Mouse (Mus musculus) MEL (cell line): ENCODE data around the gene Commd7. TPM values are rescaled to one million over a fixed set of nuclear protein-coding genes. Genes with fewer than 3 reads are reported as not detected.

Source experiments
- DNase-seq: peaks from one replicate; pipeline ENCODE4 v3.0.0; 2011; ENCODE audit warnings: low read depth, low spot score
- H3K27ac ChIP-seq: 2 replicates; pipeline ENCODE4 v1.5.1; 2012; ENCODE audit warnings: low read depth, mild to moderate bottlenecking, control low read depth, low read length, moderate library complexity; ENCODE audit not compliant: control insufficient read depth
- H3K27me3 ChIP-seq, 2 experiments: fragments of 150-350 bp in 1 of 2; sonication (generic) in 1 of 2; 2 replicates each; pipeline ENCODE4 v1.6.1; 2012; ENCODE audit warnings: low read length in 2 of 2, mild to moderate bottlenecking in 2 of 2, improper control_type of control experiment in 1 of 2, moderate library complexity in 1 of 2; ENCODE audit not compliant: insufficient read depth in 2 of 2, control insufficient read depth in 1 of 2
- H3K36me3 ChIP-seq, 2 experiments: 2 replicates each; pipeline ENCODE4 v1.6.1; 2012 to 2014; ENCODE audit warnings: low read length in 2 of 2, improper control_type of control experiment in 1 of 2, inconsistent platforms in 1 of 2, mild to moderate bottlenecking in 1 of 2; ENCODE audit not compliant: insufficient read depth in 2 of 2, control insufficient read depth in 1 of 2
- H3K4me1 ChIP-seq, 2 experiments: fragments of 150-350 bp in 1 of 2; sonication (generic) in 1 of 2; 2 replicates each; pipeline ENCODE4 v1.6.1; 2012; ENCODE audit warnings: low read length in 2 of 2, improper control_type of control experiment in 1 of 2, mild to moderate bottlenecking in 1 of 2; ENCODE audit not compliant: insufficient read depth in 2 of 2, control insufficient read depth in 1 of 2
- H3K4me3 ChIP-seq, 2 experiments: fragments of 150-350 bp in 1 of 2; sonication (generic) in 1 of 2; 2 replicates each; pipeline ENCODE4 v1.5.1; 2012; ENCODE audit warnings: low read depth in 2 of 2, low read length in 2 of 2, mild to moderate bottlenecking in 2 of 2, moderate library complexity in 2 of 2, control low read depth in 1 of 2, improper control_type of control experiment in 1 of 2; ENCODE audit not compliant: control insufficient read depth in 1 of 2, insufficient read depth in 1 of 2
- H3K79me2 ChIP-seq: 2 replicates; pipeline ENCODE4 v1.6.1; 2012; ENCODE audit warnings: mild to moderate bottlenecking, low read length, moderate library complexity; ENCODE audit not compliant: control insufficient read depth, poor library complexity, insufficient read depth
- H3K9ac ChIP-seq: 2 replicates; pipeline ENCODE4 v1.6.1; 2012; ENCODE audit warnings: low read depth, mild to moderate bottlenecking, control low read depth, low read length, moderate library complexity; ENCODE audit not compliant: control insufficient read depth, poor library complexity, severe bottlenecking
- H3K9me3 ChIP-seq: fragments of 150-350 bp; sonication (generic); replicated peaks from 2 replicates; pipeline ENCODE4 v1.6.1; 2012; ENCODE audit warnings: mild to moderate bottlenecking, low read length, improper control_type of control experiment, moderate library complexity; ENCODE audit not compliant: insufficient read depth
- BHLHE40 ChIP-seq: IDR thresholded peaks from 2 replicates; pipeline ENCODE4 v1.6.1; 2012; ENCODE audit warnings: low read depth, mild to moderate bottlenecking, inconsistent platforms, low read length, improper control_type of control experiment, borderline replicate concordance
- CHD1 ChIP-seq: IDR thresholded peaks from 2 replicates; pipeline ENCODE4 v1.6.1; 2012; ENCODE audit warnings: low read depth, mild to moderate bottlenecking, inconsistent platforms, low read length, improper control_type of control experiment
- E2F4 ChIP-seq: IDR thresholded peaks from 2 replicates; pipeline ENCODE4 v1.6.1; 2011; ENCODE audit warnings: low read depth, low read length, improper control_type of control experiment, borderline replicate concordance
- ELF1 ChIP-seq: IDR thresholded peaks from 2 replicates; pipeline ENCODE4 v1.6.1; 2014; ENCODE audit warnings: low read depth, mild to moderate bottlenecking, inconsistent platforms, low read length, improper control_type of control experiment, moderate library complexity
- EP300 ChIP-seq, 2 experiments: IDR thresholded peaks; 2 replicates each; pipeline ENCODE4 v1.6.1; 2011; ENCODE audit warnings: improper control_type of control experiment in 2 of 2, low read length in 2 of 2, low read depth in 1 of 2, mild to moderate bottlenecking in 1 of 2
- ETS1 ChIP-seq: IDR thresholded peaks from 2 replicates; pipeline ENCODE4 v1.6.1; 2012; ENCODE audit warnings: low read depth, mild to moderate bottlenecking, inconsistent platforms, low read length, improper control_type of control experiment, moderate library complexity
- GABPA ChIP-seq: IDR thresholded peaks from 2 replicates; pipeline ENCODE4 v1.6.1; 2012; ENCODE audit warnings: low read depth, mild to moderate bottlenecking, inconsistent platforms, low read length, improper control_type of control experiment, moderate library complexity
- HCFC1 ChIP-seq: IDR thresholded peaks from 2 replicates; pipeline ENCODE4 v1.6.1; 2012; ENCODE audit warnings: low read depth, mild to moderate bottlenecking, inconsistent platforms, low read length, improper control_type of control experiment, moderate library complexity
- JUND ChIP-seq: IDR thresholded peaks from 2 replicates; pipeline ENCODE4 v1.6.1; 2011; ENCODE audit warnings: low read depth, mild to moderate bottlenecking, improper control_type of control experiment, low read length
- MAFK ChIP-seq: IDR thresholded peaks from 2 replicates; pipeline ENCODE4 v1.6.1; 2011; ENCODE audit warnings: low read depth, mild to moderate bottlenecking, low read length, improper control_type of control experiment, borderline replicate concordance
- MAZ ChIP-seq: IDR thresholded peaks from 2 replicates; pipeline ENCODE4 v1.6.1; 2012; ENCODE audit warnings: low read depth, mild to moderate bottlenecking, inconsistent platforms, low read length, improper control_type of control experiment
- MEF2A ChIP-seq: IDR thresholded peaks from 2 replicates; pipeline ENCODE4 v1.6.1; 2014; ENCODE audit warnings: low read depth, mild to moderate bottlenecking, inconsistent platforms, low read length, improper control_type of control experiment; ENCODE audit not compliant: poor library complexity, insufficient replicate concordance, severe bottlenecking; ENCODE audit errors: extremely low read depth
- MXI1 ChIP-seq: IDR thresholded peaks from 2 replicates; pipeline ENCODE4 v1.6.1; 2011; ENCODE audit warnings: mild to moderate bottlenecking, low read depth, low read length, improper control_type of control experiment
- MYB ChIP-seq: IDR thresholded peaks from 2 replicates; pipeline ENCODE4 v1.6.1; 2011; ENCODE audit warnings: mild to moderate bottlenecking, low read depth, low read length, improper control_type of control experiment
- MYC ChIP-seq: IDR thresholded peaks from 2 replicates; pipeline ENCODE4 v1.6.1; 2011; ENCODE audit warnings: low read depth, mild to moderate bottlenecking, low read length, improper control_type of control experiment, moderate library complexity
- NRF1 ChIP-seq: IDR thresholded peaks from 2 replicates; pipeline ENCODE4 v1.6.1; 2014; ENCODE audit warnings: low read depth, mild to moderate bottlenecking, inconsistent platforms, low read length, improper control_type of control experiment, moderate library complexity; ENCODE audit not compliant: poor library complexity, insufficient read depth, severe bottlenecking
- POLR2A ChIP-seq, 2 experiments: IDR thresholded peaks; 2 replicates each; pipeline ENCODE4 v1.6.1; 2011 to 2012; ENCODE audit warnings: low read length in 2 of 2, mild to moderate bottlenecking in 2 of 2, control low read depth in 1 of 2, improper control_type of control experiment in 1 of 2, low read depth in 1 of 2, moderate library complexity in 1 of 2; ENCODE audit not compliant: control insufficient read depth in 1 of 2, insufficient read depth in 1 of 2, poor library complexity in 1 of 2
- POLR2AphosphoS5 ChIP-seq: IDR thresholded peaks from 2 replicates; pipeline ENCODE4 v1.6.1; 2012; ENCODE audit warnings: low read depth, borderline replicate concordance, mild to moderate bottlenecking, inconsistent platforms, low read length, moderate library complexity, mixed read lengths
- SMC3 ChIP-seq: IDR thresholded peaks from 2 replicates; pipeline ENCODE4 v1.6.1; 2011; ENCODE audit warnings: low read depth, low read length, improper control_type of control experiment
- TAL1 ChIP-seq: IDR thresholded peaks from 2 replicates; pipeline ENCODE4 v1.6.1; 2012; ENCODE audit warnings: mild to moderate bottlenecking, inconsistent platforms, low read length, moderate library complexity, mixed read lengths
- TCF12 ChIP-seq: IDR thresholded peaks from 2 replicates; pipeline ENCODE4 v1.6.1; 2014; ENCODE audit warnings: low read depth, mild to moderate bottlenecking, inconsistent platforms, low read length, improper control_type of control experiment, moderate library complexity
- UBTF ChIP-seq: IDR thresholded peaks from 2 replicates; pipeline ENCODE4 v1.6.1; 2012; ENCODE audit warnings: low read depth, mild to moderate bottlenecking, inconsistent platforms, low read length, improper control_type of control experiment, moderate library complexity, borderline replicate concordance; ENCODE audit not compliant: insufficient read depth
- USF1 ChIP-seq: IDR thresholded peaks from 2 replicates; pipeline ENCODE4 v1.6.1; 2014; ENCODE audit warnings: low read depth, mild to moderate bottlenecking, inconsistent platforms, low read length, improper control_type of control experiment, moderate library complexity
- ZC3H11A ChIP-seq: IDR thresholded peaks from 2 replicates; pipeline ENCODE4 v1.6.1; 2012; ENCODE audit warnings: low read depth, mild to moderate bottlenecking, inconsistent platforms, low read length, improper control_type of control experiment
- ZKSCAN1 ChIP-seq: IDR thresholded peaks from 2 replicates; pipeline ENCODE4 v1.6.1; 2012; ENCODE audit warnings: low read depth, mild to moderate bottlenecking, inconsistent platforms, low read length, improper control_type of control experiment, moderate library complexity
- ZMIZ1 ChIP-seq: IDR thresholded peaks from 2 replicates; pipeline ENCODE4 v1.6.1; 2012; ENCODE audit warnings: low read depth, mild to moderate bottlenecking, inconsistent platforms, low read length, improper control_type of control experiment, moderate library complexity
- polyA plus RNA-seq, 2 experiments: library from polyadenylated mRNA; stranded (reverse) in 1 of 2; unstranded in 1 of 2; fragments of >175 nt in 1 of 2; fragments of >200 nt in 1 of 2; gene quantifications; 2 replicates each; pipeline versions ENCODE4 v1.2.1 to v1.2.4; 2012; ENCODE audit warnings: low replicate concordance in 2 of 2, low read depth in 1 of 2; ENCODE audit not compliant: insufficient read length in 2 of 2, insufficient read depth in 1 of 2, missing spikeins in 1 of 2
- total RNA-seq: library from RNA; depleted of rRNA; stranded (reverse); fragments of 300-350 nt; gene quantifications from 2 replicates; pipeline ENCODE4 v1.2.3, GENCODE M21; 2012

Commd7 gene
- total and polyA plus RNA-seq, 3 experiments = 25.5 to 36.1 TPM; not detected in 1

DNA sequence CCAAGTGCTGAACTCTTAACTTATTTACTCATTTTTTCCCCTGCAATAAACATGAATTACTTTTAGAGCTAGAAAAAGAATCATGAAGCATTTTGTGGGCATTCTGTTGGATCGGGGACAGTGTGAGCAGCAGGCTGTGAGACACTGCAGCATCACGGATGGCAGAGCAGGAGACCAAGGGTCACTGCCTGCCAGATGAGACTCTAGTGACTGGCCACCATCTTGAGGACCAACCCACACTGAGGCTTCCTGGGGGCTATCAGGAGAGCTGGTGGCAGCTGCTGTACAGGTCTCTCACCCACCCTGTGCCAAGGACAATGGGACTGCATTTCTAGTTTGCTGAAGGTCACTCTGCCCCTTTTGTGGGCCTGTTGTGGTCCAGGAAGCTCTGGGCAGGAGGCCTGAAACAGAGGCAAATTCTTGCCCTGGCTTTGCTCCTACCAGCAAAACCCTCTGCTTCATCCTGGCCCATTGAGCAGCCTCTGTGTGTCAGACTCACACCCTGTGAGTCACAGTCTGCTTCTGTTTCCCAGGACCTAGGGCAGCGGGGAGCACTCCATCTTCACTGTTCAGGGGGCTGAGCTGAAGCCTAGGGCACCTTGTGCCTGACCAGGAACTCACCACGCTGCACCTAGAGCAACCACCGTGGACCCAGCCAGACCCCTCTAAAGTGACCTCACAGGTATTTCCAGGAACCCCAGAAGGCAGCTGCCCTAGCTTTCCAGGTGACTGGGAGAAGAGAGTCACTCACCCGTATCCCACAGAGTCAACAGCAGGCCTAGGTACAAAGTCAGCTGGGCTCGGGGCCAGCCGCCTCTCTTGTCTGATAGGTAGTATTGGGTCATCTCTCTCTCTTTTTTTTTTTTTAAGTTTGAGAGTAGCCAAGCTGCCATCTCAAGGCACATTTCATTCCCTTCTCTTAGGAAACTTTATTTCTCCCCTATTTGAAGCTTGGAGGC, 40.2 kb downstream of the Commd7 start:
- TF ChIP-seq E2F4 (no peak), MYB (no peak), TAL1 (no peak), MAFK (no peak), CHD1 (no peak), ZMIZ1 (no peak), BHLHE40 (no peak), EP300 (IDR thresholded peaks at IDR 0.05; ENCODE audit: low read depth in 1 of 2, low read length in 2 of 2) (no peak), POLR2A (IDR thresholded peaks at IDR 0.05; ENCODE audit: control insufficient read depth in 1 of 2, insufficient read depth in 1 of 2, low read depth in 1 of 2, low read length in 2 of 2, poor library complexity in 1 of 2) (no peak), ZC3H11A (no peak), MEF2A (no peak), POLR2AphosphoS5 (no peak), SMC3 (no peak), HCFC1 (no peak), JUND (no peak), ZKSCAN1 (no peak), ELF1 (no peak), GABPA (no peak)
- no peaks in the 10 kb centered on the region for H3K36me3 ChIP-seq
- no peak overlapping the region for H3K27ac ChIP-seq
- H3K27me3 ChIP-seq = no peaks in the 10 kb centered on the region
- no peaks in the 10 kb centered on the region for H3K9me3 ChIP-seq
- no peak for DNase-seq
- H3K9ac ChIP-seq = no peak overlapping the region
- H3K79me2 ChIP-seq = no peaks in the 10 kb centered on the region
- peaks cover 0 to 3% of the 10 kb centered on the region in 2 experiments; a peak in 3 of 4 replicates for H3K4me1 ChIP-seq
- no peak overlapping the region for H3K4me3 ChIP-seq

DNA sequence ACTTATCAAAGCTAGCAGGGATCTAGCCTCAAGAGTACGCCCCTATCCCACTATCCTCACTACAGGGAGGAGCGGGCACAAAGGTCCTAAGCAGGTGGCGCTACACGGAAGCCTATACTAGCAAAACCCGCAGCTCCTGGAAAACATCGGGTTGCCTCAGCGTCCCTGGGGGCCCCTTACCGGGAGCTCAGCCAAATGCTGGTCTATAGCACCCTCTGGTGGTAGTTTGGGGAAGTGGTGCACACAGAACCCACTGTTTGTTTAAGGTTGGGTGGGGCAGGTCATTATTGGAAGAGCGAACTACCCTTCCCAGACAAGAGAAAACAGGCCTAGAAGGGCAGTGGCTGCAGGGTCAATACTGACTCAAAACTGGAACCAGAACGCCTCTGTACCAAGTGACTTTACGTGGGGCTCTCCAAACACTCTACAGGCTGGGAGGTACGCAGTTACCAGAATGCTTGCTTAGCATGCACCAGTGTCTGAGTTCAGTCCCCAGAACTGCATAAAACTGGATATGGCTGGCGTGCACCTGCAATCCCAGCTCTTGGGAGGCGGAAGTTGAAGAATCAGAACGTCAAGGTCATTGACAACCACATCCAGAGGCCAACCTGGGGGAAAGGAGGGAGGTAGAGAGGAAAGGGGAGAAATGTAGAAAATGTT, 45.9 kb downstream of the Commd7 start:
- Histone ChIP-seq H3K9me3 (no peaks in the 10 kb centered on the region), H3K79me2 (peaks cover 5% of the 10 kb centered on the region; the same call in 1 of the 2 replicates)
- peak; percentile 91 for DNase-seq
- TF ChIP-seq MAZ = peak; percentile 96
- TF ChIP-seq HCFC1 = no peak
- 0 out of 4 replicates have a peak, but pooled peaks of 1 of the 2 experiments have one; percentile 5 for TF ChIP-seq EP300 (IDR thresholded peaks at IDR 0.05; ENCODE audit: low read depth in 1 of 2, low read length in 2 of 2)
- TF ChIP-seq SMC3 = peak; percentile 99
- TF ChIP-seq MYC = 0 out of 2 replicates have a peak, but pooled peaks have one; percentile 10
- 0 out of 4 replicates have a peak, but pooled peaks of 1 of the 2 experiments have one; percentile 30 for TF ChIP-seq POLR2A (IDR thresholded peaks at IDR 0.05; ENCODE audit: control insufficient read depth in 1 of 2, insufficient read depth in 1 of 2, low read depth in 1 of 2, low read length in 2 of 2, poor library complexity in 1 of 2)
- peak; percentile 49; the same call in 1 of the 2 replicates for TF ChIP-seq MXI1
- peak; percentile 49; the same call in 1 of the 2 replicates for TF ChIP-seq TCF12
- no peak for TF ChIP-seq CHD1
- no peak for TF ChIP-seq USF1
- peak; percentile 26; the same call in 1 of the 2 replicates for TF ChIP-seq ETS1
- TF ChIP-seq UBTF = no peak
- no peak for TF ChIP-seq ZKSCAN1
- TF ChIP-seq JUND = no peak
- TF ChIP-seq NRF1 = no peak

More for the DNA sequence above, 45.9 kb downstream of the Commd7 start:
- peak overlapping the region; percentile 42 for H3K27ac ChIP-seq
- H3K9ac ChIP-seq = peak overlapping the region; percentile 80
- peak overlapping the region; percentile 62 to 78 for H3K4me3 ChIP-seq
- H3K27me3 ChIP-seq = no peaks in the 10 kb centered on the region
- peaks cover 6 to 24% of the 10 kb centered on the region in 2 experiments for H3K4me1 ChIP-seq
- peaks cover 0 to 12% of the 10 kb centered on the region in 2 experiments; a peak in 2 of 4 replicates for H3K36me3 ChIP-seq
